Mouse (Mus musculus) liver, postnatal 0 days (tissue): ENCODE measurements around the gene Tcn2.

Experiments
- CTCF ChIP-seq: sonication (generic); IDR thresholded peaks from 2 replicates; pipeline ENCODE4 v1.5.1; 2016; ENCODE audit warnings: antibody characterized with exemption, low read depth
- EP300 ChIP-seq: IDR thresholded peaks from 2 replicates; pipeline ENCODE4 v1.6.1; 2016; ENCODE audit warnings: antibody characterized with exemption, low read depth, mild to moderate bottlenecking

GRCm38 (mm10) chr11:3981536-3981935, 49.6 kb upstream of the Tcn2 start:
- TF ChIP-seq CTCF (no peak), EP300 (no peak)
